Mouse (Mus musculus) lung, adult 2 months (tissue): Measurements from ENCODE around the gene Gm49450. TPM values are rescaled to one million over a fixed set of nuclear protein-coding genes. Genes with fewer than 3 reads are reported as not detected.
A peak's percentile ranks its signal among the peaks of the same experiment; 100 is the strongest.
"Not testable (repeated sequence)": the region's sequence is repeated elsewhere in the genome, so short reads cannot be mapped to it uniquely, and the experiment has no call there.

Experiments used
- DNase-seq: peaks from one replicate; pipeline ENCODE4 v3.0.0; 2022
- H3K4me1 ChIP-seq: fragments of 200-500 bp; 2 replicates; pipeline ENCODE4 v1.6.1; 2011; ENCODE audit warnings: low read length; ENCODE audit not compliant: control insufficient read depth, insufficient read depth
- H3K4me3 ChIP-seq: fragments of 200-500 bp; replicated peaks from 2 replicates; pipeline ENCODE3; 2011; ENCODE audit warnings: low read depth, mild to moderate bottlenecking, control low read depth, low read length; ENCODE audit errors: extremely low read depth
- CTCF ChIP-seq: fragments of 200-500 bp; IDR thresholded peaks from 2 replicates; pipeline ENCODE4 v1.5.1; 2011; ENCODE audit warnings: mild to moderate bottlenecking, low read length, control low read depth; ENCODE audit not compliant: insufficient read depth
- POLR2A ChIP-seq: fragments of 200-500 bp; IDR thresholded peaks from 2 replicates; pipeline ENCODE4 v1.6.1; 2011; ENCODE audit warnings: low read depth, mild to moderate bottlenecking, control low read depth, low read length, borderline replicate concordance; ENCODE audit errors: extremely low read depth
- WGBS: fragments of 180-500 bp; shearing (Covaris S2); methylation state at CpG from one replicate; pipeline ENCODE4 v1.1.7; 2018; 5-methylcytosine and 5-hydroxymethylcytosine counted together
- polyA plus RNA-seq: library from polyadenylated mRNA; depleted of rRNA; stranded (reverse); fragments of >200 nt; gene quantifications from 2 replicates; pipeline ENCODE4 v1.2.3, GENCODE M21; 2012

Gene Gm49450
- polyA plus RNA-seq, 1 experiment = 0.17 TPM

GRCm38 (mm10) chr15:98930017-98930734, 23.2 kb downstream of the Gm49450 start:
- no peak for DNase-seq
- 52% methylated on average over 8 of the region's 8 CpGs for WGBS
- TF ChIP-seq CTCF (no peak), POLR2A (no peak)
- peaks cover 6% of the 10 kb centered on the region for H3K4me1 ChIP-seq
- no peak overlapping the region for H3K4me3 ChIP-seq

- WGBS = 15% methylated on average over 13 of the region's 13 CpGs
- peak; percentile 65 for DNase-seq
- peak; percentile 80 for TF ChIP-seq CTCF
- no peak for TF ChIP-seq POLR2A
- Histone ChIP-seq H3K4me3 (no peak overlapping the region), H3K4me1 (peaks cover 6% of the 10 kb centered on the region)
Observed at GRCm38 (mm10) chr15:98928598-98929240, 24.6 kb downstream of the Gm49450 start.

GRCm38 (mm10) chr15:98927566-98927965, 25.8 kb downstream of the Gm49450 start:
- TF ChIP-seq POLR2A = no peak
- no peak overlapping the region for H3K4me3 ChIP-seq
- H3K4me1 ChIP-seq = peaks cover 2% of the 10 kb centered on the region
- DNase-seq = no peak
- WGBS = 73% methylated on average over 5 of the region's 5 CpGs

GRCm38 (mm10) chr15:98924682-98925081, 28.7 kb downstream of the Gm49450 start:
- 62% methylated on average over 3 of the region's 3 CpGs for WGBS
- TF ChIP-seq CTCF = no peak
- TF ChIP-seq POLR2A = no peak
- no peak overlapping the region for H3K4me3 ChIP-seq
- peaks cover 2% of the 10 kb centered on the region for H3K4me1 ChIP-seq
- DNase-seq = no peak

- DNase-seq = no peak
- TF ChIP-seq CTCF = no peak
- TF ChIP-seq POLR2A = no peak
- 80% methylated on average over 2 of the region's 2 CpGs for WGBS
- no peaks in the 10 kb centered on the region for H3K4me1 ChIP-seq
- no peak overlapping the region for H3K4me3 ChIP-seq
Observed at GRCm38 (mm10) chr15:98923031-98923537, 30.3 kb downstream of the Gm49450 start.

GRCm38 (mm10) chr15:98922581-98922980, 30.8 kb downstream of the Gm49450 start:
- H3K4me3 ChIP-seq = no peak overlapping the region
- no peaks in the 10 kb centered on the region for H3K4me1 ChIP-seq
- no peak for DNase-seq
- WGBS = 37% methylated on average over 3 of the region's 3 CpGs
- TF ChIP-seq CTCF (no peak), POLR2A (no peak)

- no peaks in the 10 kb centered on the region for H3K4me1 ChIP-seq
- TF ChIP-seq CTCF = no peak
- TF ChIP-seq POLR2A = no peak
- 89% methylated on average over 5 of the region's 5 CpGs for WGBS
- no peak overlapping the region for H3K4me3 ChIP-seq
- no peak for DNase-seq
Observed at GRCm38 (mm10) chr15:98921510-98921909, 31.8 kb downstream of the Gm49450 start.

- H3K4me1 ChIP-seq, DNase-seq: not testable (repeated sequence)
- WGBS = 17% methylated on average over 8 of the region's 8 CpGs
- peak overlapping the region; percentile 72 for H3K4me3 ChIP-seq
Observed at GRCm38 (mm10) chr15:98918499-98918895, 34.9 kb downstream of the Gm49450 start.

GRCm38 (mm10) chr15:98917538-98918498, 35.5 kb downstream of the Gm49450 start, which contains the start of gene Lmbr1l:
TSS of gene Lmbr1l (minus strand) at chr15:98918231.
- under 1% methylated on average over 77 of the region's 82 CpGs for WGBS
- Histone ChIP-seq H3K4me1 (no peaks in the 10 kb centered on the region; the same call in 1 of the 2 replicates), H3K4me3 (peak within 1 kb of the TSS; percentile 91)
- DNase-seq = peak; percentile 99
- TF ChIP-seq CTCF = no peak
- peak; percentile 85; the same call in 1 of the 2 replicates for TF ChIP-seq POLR2A
